Mouse (Mus musculus): ENCODE results near the gene Irx5. TPM values are rescaled to one million over a fixed set of nuclear protein-coding genes. Genes with fewer than 3 reads are reported as not detected.
A peak's percentile ranks its signal among the peaks of the same experiment; 100 is the strongest.

Irx5 gene
- polyA plus RNA-seq (2015; fragmentation: Nextera tagmentation; extraction: Ambion mirVana) = 7.7 and 8.5 TPM in 2 replicates

DNA sequence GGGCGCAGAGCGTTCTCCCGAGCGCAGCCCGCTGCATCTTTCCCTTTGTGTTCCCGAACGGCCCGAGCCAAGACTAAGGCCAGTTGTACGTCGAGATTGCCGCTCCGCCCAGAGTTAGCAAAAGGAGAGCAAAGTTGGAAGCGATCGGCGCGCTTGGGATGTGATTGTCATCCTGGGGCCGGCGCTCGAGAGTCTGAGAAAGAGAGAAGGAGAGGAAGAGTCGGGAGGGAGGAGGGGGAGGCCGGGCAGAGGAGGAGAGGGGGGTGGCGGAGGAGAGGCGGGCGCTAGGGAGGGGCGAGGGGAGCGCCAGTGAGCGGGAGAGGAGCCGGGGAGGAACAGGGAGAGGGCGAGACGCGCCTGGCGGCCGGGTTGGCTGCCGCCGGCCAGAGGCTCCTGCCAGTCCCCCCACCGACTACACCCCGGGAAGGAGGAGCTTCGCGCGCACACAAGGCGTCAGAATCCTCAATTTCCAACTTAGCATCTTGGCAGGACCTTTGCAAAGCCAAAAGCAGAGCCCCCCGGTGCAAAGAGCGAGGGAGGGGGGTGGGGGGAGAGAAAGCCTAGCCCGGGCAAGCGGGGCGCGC is at the start of gene Irx5:
Gene Irx5 (plus strand): TSS at position 228 of the 584 bp plus-strand sequence.
- peak within 1 kb of the TSS; percentile 91 for H3K9ac ChIP-seq
- no peaks in the 10 kb centered on the region for H3K9me3 ChIP-seq
- H3K4me3 ChIP-seq = peak within 1 kb of the TSS; percentile 65
- H3K4me1 ChIP-seq = peaks cover 60% of the 10 kb centered on the region
- H3K27ac ChIP-seq (replicated peaks) = peak within 1 kb of the TSS; percentile 91
- peak within 1 kb of the TSS; percentile 86 for H3K4me2 ChIP-seq
- no peaks in the 10 kb centered on the region; the same call in 1 of the 2 replicates for H3K36me3 ChIP-seq
- ATAC-seq (ENCODE audit: extremely low read depth, insufficient number of reproducible peaks, low FRiP score, low TSS enrichment) = no peak
- WGBS = 1% methylated on average over 40 of the region's 47 CpGs
- H3K27me3 ChIP-seq (replicated peaks) = peaks cover 70% of the 10 kb centered on the region

DNA sequence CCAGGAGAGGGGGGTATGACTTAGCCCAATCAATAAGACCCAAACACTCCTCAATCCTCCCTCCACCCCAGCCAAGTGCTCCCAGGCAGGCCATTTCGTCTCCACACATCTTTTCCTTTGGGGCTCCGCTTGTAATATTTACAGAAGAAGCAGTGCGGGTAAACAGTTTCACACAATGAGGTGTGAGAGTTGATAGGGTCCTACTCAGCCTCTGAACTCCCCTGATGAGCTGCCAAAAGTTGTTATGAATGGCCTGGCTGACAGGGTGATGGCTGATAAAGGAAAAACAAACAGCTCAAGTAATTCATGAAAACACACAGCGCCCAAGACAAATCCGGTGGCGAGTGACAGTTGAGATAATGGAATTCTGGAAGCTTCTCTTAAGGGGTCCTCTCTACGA is 45.2 kb upstream of the Irx5 start:
- no peak for ATAC-seq (ENCODE audit: extremely low read depth, insufficient number of reproducible peaks, low FRiP score, low TSS enrichment)
- Histone ChIP-seq H3K36me3 (no peaks in the 10 kb centered on the region), H3K4me1 (peaks cover 13% of the 10 kb centered on the region), H3K9ac (no peak overlapping the region), H3K4me2 (peak overlapping the region; percentile 31), H3K4me3 (no peak overlapping the region), H3K27ac (replicated peaks) (0 out of 2 replicates have a peak overlapping the region, but pooled peaks have one; percentile 24), H3K27me3 (replicated peaks) (peaks cover 68% of the 10 kb centered on the region), H3K9me3 (no peaks in the 10 kb centered on the region)
- 9% methylated on average over 7 of the region's 7 CpGs for WGBS

- Histone ChIP-seq H3K36me3 (no peaks in the 10 kb centered on the region), H3K4me2 (no peak overlapping the region), H3K27ac (replicated peaks) (no peak overlapping the region), H3K4me1 (peaks cover 13% of the 10 kb centered on the region), H3K9me3 (no peaks in the 10 kb centered on the region), H3K9ac (no peak overlapping the region), H3K4me3 (no peak overlapping the region), H3K27me3 (replicated peaks) (peaks cover 70% of the 10 kb centered on the region)
- ATAC-seq (ENCODE audit: extremely low read depth, insufficient number of reproducible peaks, low FRiP score, low TSS enrichment) = no peak
- WGBS = 71% methylated on average over 3 of the region's 3 CpGs
These were observed 43.7 kb upstream of the Irx5 start for GRCm38 (mm10) chr8:92313707-92314106.

DNA sequence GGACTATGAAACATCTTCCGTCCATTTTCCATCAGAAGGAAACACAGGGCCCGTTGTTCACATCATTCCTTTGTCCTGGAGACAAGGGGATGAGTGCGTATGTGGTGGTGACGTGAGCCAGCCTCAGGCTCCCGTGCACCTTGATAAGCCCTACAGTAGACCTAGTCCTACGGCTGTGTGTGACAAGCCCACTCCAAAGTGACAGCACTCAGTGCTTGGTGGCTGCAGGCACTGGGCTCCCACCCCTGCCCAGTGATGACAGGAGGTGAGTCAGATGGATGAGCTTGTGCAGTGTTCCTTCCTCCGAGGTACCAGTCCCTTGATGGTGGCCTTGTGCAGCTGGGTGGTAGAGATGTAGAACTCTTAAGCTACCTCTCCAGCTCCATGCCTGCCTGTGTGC is 33.7 kb upstream of the Irx5 start:
- WGBS = 33% methylated on average over 7 of the region's 7 CpGs
- Histone ChIP-seq H3K4me3 (no peak overlapping the region), H3K9me3 (no peaks in the 10 kb centered on the region), H3K36me3 (peaks cover 20% of the 10 kb centered on the region), H3K9ac (no peak overlapping the region), H3K4me1 (peaks cover 22% of the 10 kb centered on the region), H3K27ac (replicated peaks) (peak overlapping the region; percentile 58), H3K4me2 (no peak overlapping the region), H3K27me3 (replicated peaks) (peaks cover 45% of the 10 kb centered on the region)
- peak; percentile 80; the same call in 1 of the 2 replicates for ATAC-seq (ENCODE audit: extremely low read depth, insufficient number of reproducible peaks, low FRiP score, low TSS enrichment)

- Histone ChIP-seq H3K4me2 (no peak overlapping the region), H3K9ac (no peak overlapping the region), H3K27me3 (replicated peaks) (peaks cover 14% of the 10 kb centered on the region), H3K4me1 (peaks cover 27% of the 10 kb centered on the region), H3K9me3 (no peaks in the 10 kb centered on the region), H3K27ac (replicated peaks) (no peak overlapping the region), H3K36me3 (peaks cover 20% of the 10 kb centered on the region), H3K4me3 (no peak overlapping the region)
- no peak for ATAC-seq (ENCODE audit: extremely low read depth, insufficient number of reproducible peaks, low FRiP score, low TSS enrichment)
- whole genome bisulfite sequencing = 86% methylated on average over 2 of the region's 2 CpGs
These were observed 30.2 kb upstream of the Irx5 start for GRCm38 (mm10) chr8:92327176-92327575.

DNA sequence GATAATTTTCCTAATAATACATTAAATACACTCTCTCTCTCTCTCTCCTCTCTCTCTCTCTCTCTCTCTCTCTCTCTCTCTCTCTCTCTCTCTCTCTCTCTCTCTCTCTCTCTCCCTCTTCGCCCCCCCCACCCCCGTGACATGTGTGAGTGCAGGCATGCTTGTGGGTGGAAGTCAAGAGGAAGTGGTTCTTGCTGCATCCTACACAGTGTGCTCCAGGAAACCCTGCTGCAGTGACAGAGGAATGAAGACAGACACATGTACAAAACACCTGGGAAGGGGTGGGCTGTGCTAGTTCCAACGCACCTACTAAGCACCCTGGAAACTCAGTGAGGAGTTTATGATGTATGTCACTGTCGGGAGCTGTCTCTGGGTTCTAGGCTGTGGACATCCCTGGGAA is 28.2 kb upstream of the Irx5 start:
- Histone ChIP-seq H3K4me2 (no peak overlapping the region), H3K9ac (no peak overlapping the region), H3K27ac (replicated peaks) (no peak overlapping the region), H3K4me3 (no peak overlapping the region), H3K9me3 (no peaks in the 10 kb centered on the region), H3K36me3 (peaks cover 20% of the 10 kb centered on the region), H3K27me3 (replicated peaks) (peaks cover 6% of the 10 kb centered on the region), H3K4me1 (peaks cover 14% of the 10 kb centered on the region)
- ATAC-seq (ENCODE audit: extremely low read depth, insufficient number of reproducible peaks, low FRiP score, low TSS enrichment) = no peak
- WGBS = 77% methylated on average over 4 of the region's 4 CpGs

DNA sequence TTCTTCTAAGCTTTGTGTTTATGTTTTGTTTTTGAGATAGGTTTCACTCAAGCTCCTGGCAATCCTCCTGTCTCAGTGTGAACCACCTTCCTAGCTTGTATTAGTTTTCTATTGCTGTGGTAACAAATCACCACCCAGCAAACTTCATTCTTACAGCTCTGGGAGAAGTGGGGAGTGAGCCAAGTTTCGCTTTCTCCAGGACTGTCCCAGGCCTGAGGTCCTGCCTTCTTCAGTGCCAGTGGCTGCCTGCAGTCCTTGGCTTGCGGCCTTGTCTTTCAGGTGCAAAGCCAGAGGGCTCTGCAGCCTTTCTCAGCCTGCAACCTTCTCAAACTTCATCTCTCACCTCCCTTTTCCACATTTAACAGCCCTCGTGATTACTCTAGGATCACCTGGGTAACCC is 25.6 kb upstream of the Irx5 start:
- H3K27me3 ChIP-seq (replicated peaks) = peaks cover 2% of the 10 kb centered on the region; the same call in 1 of the 2 replicates
- no peaks in the 10 kb centered on the region for H3K9me3 ChIP-seq
- no peak overlapping the region for H3K27ac ChIP-seq (replicated peaks)
- peaks cover 25% of the 10 kb centered on the region for H3K4me1 ChIP-seq
- H3K36me3 ChIP-seq = peaks cover 7% of the 10 kb centered on the region; the same call in 1 of the 2 replicates
- no peak overlapping the region for H3K4me2 ChIP-seq
- H3K9ac ChIP-seq = no peak overlapping the region
- no peak overlapping the region for H3K4me3 ChIP-seq
- ATAC-seq (ENCODE audit: extremely low read depth, insufficient number of reproducible peaks, low FRiP score, low TSS enrichment) = no peak
- WGBS = 77% methylated on average over 3 of the region's 3 CpGs

- Histone ChIP-seq H3K36me3 (peaks cover 6% of the 10 kb centered on the region; the same call in 1 of the 2 replicates), H3K4me2 (no peak overlapping the region), H3K27ac (replicated peaks) (no peak overlapping the region), H3K9ac (no peak overlapping the region), H3K4me1 (peaks cover 25% of the 10 kb centered on the region), H3K9me3 (no peaks in the 10 kb centered on the region), H3K4me3 (no peak overlapping the region), H3K27me3 (replicated peaks) (0 out of 2 replicates have a peak, but pooled peaks cover 2% of the 10 kb centered on the region)
- WGBS = 89% methylated on average over 8 of the region's 8 CpGs
- no peak for ATAC-seq (ENCODE audit: extremely low read depth, insufficient number of reproducible peaks, low FRiP score, low TSS enrichment)
These were observed 24.0 kb upstream of the Irx5 start for GRCm38 (mm10) chr8:92333406-92333805.

DNA sequence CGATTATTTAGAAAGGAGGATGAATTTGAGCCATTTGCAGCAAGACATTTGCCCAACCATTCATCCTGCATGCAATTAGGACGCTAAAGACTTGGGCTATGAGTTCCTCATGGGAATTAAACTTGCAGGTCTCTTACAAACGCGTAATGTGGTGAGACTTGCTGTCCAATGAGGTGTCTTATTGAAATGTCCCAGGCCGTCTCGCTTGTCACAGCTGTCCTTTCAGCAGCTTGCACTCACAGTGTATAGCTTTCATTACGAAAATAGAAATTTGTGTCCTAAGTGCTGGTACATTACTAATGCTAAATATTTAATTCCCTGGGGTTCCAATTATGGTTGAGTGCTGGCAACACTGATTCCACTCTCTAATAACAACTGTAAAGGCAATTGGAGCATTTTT is 22.3 kb upstream of the Irx5 start:
- 49% methylated on average over 7 of the region's 7 CpGs for WGBS
- Histone ChIP-seq H3K27ac (replicated peaks) (peak overlapping the region; percentile 10; the same call in 1 of the 2 replicates), H3K9ac (no peak overlapping the region), H3K9me3 (no peaks in the 10 kb centered on the region), H3K4me2 (no peak overlapping the region), H3K4me3 (no peak overlapping the region), H3K36me3 (peaks cover 13% of the 10 kb centered on the region), H3K27me3 (replicated peaks) (no peaks in the 10 kb centered on the region), H3K4me1 (peaks cover 25% of the 10 kb centered on the region)
- no peak for ATAC-seq (ENCODE audit: extremely low read depth, insufficient number of reproducible peaks, low FRiP score, low TSS enrichment)

- Histone ChIP-seq H3K4me3 (no peak overlapping the region), H3K4me1 (peaks cover 25% of the 10 kb centered on the region), H3K36me3 (peaks cover 22% of the 10 kb centered on the region), H3K27me3 (replicated peaks) (no peaks in the 10 kb centered on the region), H3K27ac (replicated peaks) (peak overlapping the region; percentile 10; the same call in 1 of the 2 replicates), H3K9ac (no peak overlapping the region), H3K9me3 (no peaks in the 10 kb centered on the region), H3K4me2 (no peak overlapping the region)
- WGBS = 75% methylated on average over 6 of the region's 6 CpGs
- ATAC-seq (ENCODE audit: extremely low read depth, insufficient number of reproducible peaks, low FRiP score, low TSS enrichment) = no peak
These were observed 21.4 kb upstream of the Irx5 start for GRCm38 (mm10) chr8:92336041-92336440.

GRCm38 (mm10) chr8:92343544-92343943 is 13.9 kb upstream of the Irx5 start:
- no peak for ATAC-seq (ENCODE audit: extremely low read depth, insufficient number of reproducible peaks, low FRiP score, low TSS enrichment)
- 90% methylated on average over 4 of the region's 4 CpGs for WGBS

More at GRCm38 (mm10) chr8:92343544-92343943, 13.9 kb upstream of the Irx5 start:
- H3K4me1 ChIP-seq = peaks cover 11% of the 10 kb centered on the region
- H3K36me3 ChIP-seq = peaks cover 27% of the 10 kb centered on the region
- no peaks in the 10 kb centered on the region for H3K9me3 ChIP-seq
- no peaks in the 10 kb centered on the region for H3K27me3 ChIP-seq (replicated peaks)
- no peak overlapping the region for H3K4me3 ChIP-seq
- no peak overlapping the region for H3K9ac ChIP-seq
- 0 out of 2 replicates have a peak overlapping the region, but pooled peaks have one; percentile 15 for H3K27ac ChIP-seq (replicated peaks)
- H3K4me2 ChIP-seq = no peak overlapping the region

Data from heart, embryonic 13.5 days (tissue).